Mouse (Mus musculus) bone marrow, adult 2 months (tissue): ENCODE results near the gene Mycn.

Experiments
- CTCF ChIP-seq: fragments of 200-500 bp; IDR thresholded peaks from 2 replicates; pipeline ENCODE4 v1.5.1; 2011; ENCODE audit warnings: low read length, control low read depth; ENCODE audit not compliant: control insufficient read depth, insufficient read depth
- POLR2A ChIP-seq: fragments of 200-500 bp; IDR thresholded peaks from 2 replicates; pipeline ENCODE4 v1.6.1; 2011; ENCODE audit warnings: low read depth, mild to moderate bottlenecking, control low read depth, low read length, borderline replicate concordance; ENCODE audit not compliant: control insufficient read depth

DNA sequence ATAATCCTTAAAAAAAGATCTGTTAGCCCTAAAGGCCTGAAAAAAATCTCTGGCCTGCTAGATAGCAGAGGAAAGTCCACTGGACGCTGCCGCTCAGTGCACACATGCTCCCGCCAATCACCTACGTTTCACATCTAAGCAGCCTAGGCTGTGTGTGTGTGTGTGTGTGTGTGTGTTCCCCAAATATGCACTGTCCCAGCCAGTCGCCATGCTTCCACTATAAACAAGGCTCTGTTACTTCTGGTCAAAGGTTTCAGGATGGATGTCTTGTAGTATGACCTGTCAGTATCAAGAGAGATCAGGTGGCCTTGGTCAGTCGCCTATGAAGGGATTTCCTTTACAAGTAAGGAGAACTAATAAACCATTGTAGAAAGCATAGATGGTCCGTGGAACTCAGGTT, 9.5 kb downstream of the Mycn start:
- TF ChIP-seq CTCF = no peak
- no peak for TF ChIP-seq POLR2A
